Mouse (Mus musculus) kidney, postnatal 25 days (tissue): Measurements from ENCODE around the gene 5730596B20Rik.

Experiments
- DNase-seq, 2 experiments: peaks; one replicate each; pipeline ENCODE4 v3.0.0; 2021; ENCODE audit warnings: mixed read lengths in 2 of 2

5730596B20Rik gene

GRCm38 (mm10) chr6:52177061-52177735 lies at the start of gene 5730596B20Rik:
TSS of gene 5730596B20Rik (plus strand) at chr6:52177498.
- DNase-seq: peak; percentile 84 to 92

GRCm38 (mm10) chr6:52137841-52138535 lies 39.3 kb upstream of the 5730596B20Rik start:
- DNase-seq: no peak

- no peak for DNase-seq
Observed at GRCm38 (mm10) chr6:52138576-52138975, 38.7 kb upstream of the 5730596B20Rik start.

DNA sequence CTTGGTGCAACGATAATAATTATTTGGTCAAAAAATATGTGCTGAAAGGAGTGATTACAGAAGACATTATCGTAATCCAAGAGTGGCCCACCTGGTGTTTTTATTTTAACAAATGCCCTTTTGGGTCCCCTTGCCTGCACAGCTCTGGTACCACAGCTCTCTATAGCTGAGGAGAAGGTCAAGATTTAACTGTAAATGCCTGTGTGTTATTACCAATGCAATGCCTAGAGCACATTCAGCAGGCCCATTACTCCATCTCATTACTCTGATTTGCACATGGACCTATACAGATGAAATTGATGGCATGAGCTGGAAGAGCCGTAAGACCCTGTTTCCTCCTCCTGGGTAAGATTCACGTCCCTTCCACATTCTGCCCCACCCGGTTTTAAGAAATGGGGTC lies 38.2 kb upstream of the 5730596B20Rik start:
- DNase-seq: no peak

DNA sequence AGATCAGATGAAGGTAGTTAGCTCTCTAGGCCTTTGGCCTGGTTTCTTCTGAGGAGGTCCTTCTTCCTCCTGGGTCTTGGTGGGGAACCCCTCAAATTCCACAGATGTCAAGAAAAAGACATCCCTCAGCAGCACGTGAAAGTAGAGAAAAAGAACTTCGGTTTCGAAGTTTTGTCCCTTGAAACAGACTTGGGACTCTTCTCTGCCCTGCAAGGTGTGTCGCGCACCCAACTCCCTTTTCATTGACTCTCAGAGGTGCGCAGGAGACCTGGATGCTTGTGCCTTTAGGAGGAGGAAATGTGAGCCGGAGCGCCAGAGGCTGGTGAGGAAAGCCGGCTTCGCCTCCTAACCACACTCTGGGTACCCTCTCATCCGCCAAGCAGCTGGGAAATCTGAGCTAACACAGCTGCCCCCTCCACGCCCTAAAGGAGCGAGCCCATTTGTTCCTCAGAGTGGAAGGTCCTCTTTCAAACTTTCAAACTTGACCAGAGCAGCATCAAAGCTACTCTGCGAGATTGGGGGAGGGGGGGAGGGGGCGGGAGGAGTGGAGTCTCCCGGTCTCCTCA lies 26.8 kb upstream of the 5730596B20Rik start:
- no peak for DNase-seq

DNA sequence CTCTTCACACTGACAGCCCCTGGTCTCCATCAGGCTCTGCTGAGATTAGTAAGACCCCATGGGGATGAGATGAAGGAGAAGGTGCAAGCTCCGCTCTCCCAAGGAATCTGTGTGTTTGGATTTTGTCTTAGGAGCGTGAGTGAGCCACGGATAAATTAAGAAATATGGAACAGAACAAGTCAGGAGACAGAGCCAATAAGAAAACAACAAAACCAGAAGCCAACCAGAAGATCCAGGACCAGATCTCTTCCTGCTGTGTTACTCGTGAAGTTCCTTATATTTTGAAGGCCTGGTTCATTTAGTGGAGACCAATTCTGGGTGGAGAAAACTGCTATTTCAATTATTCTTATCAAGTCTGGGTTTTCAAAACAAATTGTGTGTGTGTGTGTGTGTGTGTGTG lies 25.7 kb upstream of the 5730596B20Rik start:
- no peak for DNase-seq

DNA sequence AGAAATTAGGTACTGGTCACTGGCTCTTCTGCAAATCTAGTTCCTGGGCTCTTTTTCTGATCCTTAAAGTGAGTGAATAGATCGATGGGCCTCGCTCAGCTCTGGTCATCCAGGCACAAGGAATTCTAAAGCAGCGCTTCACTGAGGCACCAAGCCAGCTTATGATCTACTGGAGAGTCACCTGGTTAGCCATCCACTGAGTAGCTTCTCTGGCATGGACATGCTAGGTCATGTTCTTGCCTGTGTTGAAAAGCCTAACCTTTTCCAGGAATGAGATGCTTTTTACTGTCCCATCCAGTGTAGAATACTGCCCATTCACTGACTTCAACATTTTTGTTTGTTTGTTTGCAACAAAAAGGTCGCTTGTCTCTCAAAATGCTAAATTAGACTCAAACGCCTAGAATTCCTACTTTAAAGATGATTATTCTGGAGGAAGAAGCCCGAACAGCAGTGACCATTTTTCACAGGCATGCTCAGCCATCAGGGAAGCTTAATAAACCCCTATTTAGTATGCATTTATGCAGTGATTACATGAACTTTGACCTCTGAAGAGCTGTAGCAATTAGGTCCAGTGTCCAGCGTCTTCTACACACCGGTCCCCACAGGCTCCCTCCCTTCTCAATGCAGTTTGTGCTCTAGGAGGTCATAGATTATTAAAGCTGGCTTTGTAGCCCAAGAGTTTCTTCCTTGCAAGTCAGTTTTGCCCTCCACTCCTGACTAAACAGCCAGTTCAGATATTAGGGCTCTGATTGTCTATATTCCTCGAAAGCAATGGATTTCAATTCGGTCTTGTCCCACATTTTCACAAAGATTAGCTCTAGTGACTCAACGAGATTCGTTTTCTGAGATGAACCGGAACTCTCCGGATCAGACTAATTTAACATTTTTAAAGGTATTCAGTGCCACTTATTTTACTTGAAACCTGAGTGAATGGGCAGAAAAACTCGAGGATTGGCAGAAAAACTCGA lies 24.8 kb upstream of the 5730596B20Rik start:
- DNase-seq: no peak

DNA sequence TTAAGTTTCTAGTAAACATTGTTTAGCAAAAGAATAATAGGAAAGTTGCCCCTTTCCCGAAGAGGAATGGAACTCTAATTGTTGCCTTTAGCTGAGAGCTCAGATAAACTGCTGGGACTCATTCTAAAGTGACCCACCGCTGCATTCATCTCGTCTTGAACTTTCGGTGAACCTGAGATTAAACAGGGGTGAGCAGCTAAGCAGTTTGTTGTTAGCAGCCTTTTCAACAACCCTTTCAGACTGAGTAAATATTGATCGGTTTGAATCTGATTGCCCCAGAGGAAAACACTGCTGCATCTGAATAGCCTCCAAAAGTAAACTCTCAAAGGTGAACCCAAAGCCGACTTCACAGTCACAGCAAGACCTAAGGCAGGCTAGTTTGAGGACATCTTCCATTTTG lies 24.0 kb upstream of the 5730596B20Rik start:
- DNase-seq: no peak

DNA sequence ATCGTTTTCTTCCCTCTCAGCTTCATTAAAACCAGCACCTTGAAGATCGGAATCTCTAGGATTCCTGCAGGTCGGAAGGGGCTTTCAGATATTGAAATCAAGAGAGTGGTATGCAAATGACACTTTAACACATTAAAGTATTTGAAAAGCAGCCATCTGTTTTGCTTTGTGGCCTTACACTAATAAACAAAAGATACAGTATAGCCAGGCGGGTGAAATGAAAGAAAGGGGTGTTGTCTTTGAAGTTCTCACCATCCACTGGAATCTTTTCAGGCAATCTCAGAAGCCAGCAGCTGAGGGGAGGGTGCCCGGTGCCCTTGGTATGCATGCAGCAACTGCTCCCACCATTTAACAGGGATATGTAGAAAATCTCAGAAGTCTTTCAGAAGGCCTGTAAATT lies 23.3 kb upstream of the 5730596B20Rik start:
- no peak for DNase-seq

DNA sequence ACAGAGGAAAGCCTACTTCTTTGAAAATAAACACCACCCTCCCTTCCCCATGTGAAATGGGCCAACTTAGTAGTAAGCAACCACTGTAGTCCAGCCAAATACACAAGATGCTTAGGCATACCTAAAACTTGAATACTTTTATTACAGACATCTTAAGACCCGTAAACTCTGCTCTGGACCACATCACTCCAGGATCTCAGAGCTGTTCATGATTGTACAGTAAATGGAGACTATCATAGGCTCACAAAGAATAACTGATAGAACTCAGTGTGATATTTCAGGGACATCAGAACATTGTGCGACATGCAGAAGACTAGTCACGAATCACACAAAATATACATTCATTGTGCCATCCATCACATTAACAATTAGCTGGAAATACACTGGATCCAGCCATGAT lies 21.8 kb upstream of the 5730596B20Rik start:
- DNase-seq: no peak

DNA sequence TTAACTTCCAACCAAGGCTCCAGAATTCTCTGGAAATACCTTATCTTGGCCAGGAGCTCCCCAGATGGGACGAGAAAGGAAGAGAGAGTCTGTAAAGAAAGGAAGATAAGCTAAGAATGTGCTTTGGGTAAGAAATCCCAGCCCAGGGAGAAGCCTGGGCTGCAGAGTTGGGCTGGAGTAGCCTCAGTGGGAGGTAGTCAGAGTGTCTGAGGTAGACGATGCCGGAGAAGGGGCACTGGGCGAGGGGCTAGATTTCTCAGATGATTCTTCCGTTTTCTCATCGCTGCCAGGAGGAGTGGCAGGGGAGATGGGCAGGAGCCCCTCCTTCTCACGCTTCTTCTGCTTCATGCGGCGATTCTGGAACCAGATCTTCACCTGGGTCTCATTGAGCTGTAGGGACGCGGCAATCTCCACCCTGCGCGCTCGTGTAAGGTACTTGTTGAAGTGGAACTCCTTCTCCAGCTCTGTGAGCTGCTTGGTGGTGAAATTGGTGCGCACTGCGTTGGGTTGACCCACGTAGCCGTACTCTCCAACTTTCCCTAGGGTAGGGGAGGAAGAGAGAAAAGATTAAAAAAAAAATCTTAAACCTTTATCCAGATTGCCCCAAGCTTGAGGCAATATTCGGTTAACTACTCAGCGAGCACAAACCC lies 20.6 kb upstream of the 5730596B20Rik start:
- no peak for DNase-seq

DNA sequence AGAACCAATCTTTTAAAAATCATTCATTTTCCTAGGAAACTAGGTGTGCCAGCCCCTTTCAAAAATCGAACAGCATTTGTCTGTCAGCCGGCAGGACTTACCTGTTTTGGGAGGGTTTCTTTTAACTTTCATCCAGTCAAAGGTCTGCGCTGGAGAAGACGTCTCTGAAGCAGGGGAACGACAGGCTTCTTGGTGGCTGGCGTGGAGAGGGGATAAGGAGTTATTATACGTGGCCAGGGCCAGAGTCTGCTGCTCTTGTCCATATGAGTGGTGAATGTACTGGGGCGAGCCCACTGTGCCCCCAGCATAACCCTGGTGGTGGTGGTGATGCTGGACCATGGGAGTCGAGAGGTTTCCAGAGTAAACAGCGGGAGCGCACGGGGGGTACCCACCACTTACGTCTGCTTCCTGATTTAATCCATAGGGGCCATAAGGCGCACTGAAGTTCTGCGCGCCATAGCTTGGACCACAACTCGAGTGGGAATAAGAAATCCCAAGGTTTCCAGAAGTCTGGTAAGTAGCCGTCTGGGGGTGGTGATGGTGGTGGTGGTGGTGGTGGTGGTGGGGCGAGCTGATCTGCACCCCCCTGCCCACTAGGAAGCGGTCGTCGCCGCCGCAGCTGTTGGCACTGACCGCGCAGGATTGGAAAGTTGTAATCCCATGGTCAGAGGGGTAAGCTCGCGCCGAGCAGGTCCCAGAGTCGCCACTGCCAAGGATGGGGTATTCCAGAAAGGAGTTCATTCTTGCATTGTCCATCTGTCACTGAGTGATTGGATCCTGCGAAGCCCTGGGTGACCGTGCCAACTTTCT lies 19.6 kb upstream of the 5730596B20Rik start:
- DNase-seq: no peak

DNA sequence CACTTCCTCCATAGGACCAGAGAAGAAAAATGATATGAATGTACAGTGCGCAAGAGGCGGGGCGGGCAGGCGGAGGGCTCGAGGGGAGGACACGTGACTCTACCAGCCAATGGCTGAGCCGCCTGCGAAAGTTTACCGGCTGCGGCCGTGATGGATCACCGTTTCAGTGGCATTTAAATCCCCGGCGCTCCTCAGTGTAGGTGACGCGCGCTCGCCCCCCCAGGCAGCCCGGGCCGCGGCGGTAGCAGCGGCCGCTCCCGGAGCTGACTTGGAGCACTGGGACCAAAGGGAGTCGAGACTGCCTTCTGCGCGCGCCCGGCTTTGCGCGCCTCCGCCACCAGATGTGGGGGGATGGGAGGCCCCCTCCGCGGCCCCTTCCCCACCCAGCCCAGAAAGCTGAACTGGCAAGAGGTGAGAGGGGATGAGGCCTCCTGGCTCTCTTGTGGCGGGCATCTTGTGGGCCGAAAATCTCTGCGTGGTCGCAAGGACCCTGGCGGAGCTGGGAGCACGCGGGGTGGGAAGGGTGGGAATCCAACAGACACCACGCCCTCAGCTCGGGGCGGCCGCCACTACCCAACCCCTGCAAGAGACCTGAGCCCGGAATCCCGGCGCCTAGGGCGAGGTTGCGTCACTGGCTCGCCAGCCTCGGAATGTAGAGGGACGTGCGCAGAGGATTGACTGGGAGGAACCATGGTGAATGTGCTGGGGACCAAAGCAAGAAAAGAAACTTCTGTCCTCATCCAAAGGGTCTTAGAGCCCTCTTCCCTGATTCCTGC lies 18.8 kb upstream of the 5730596B20Rik start, which contains the start of gene Hoxa1:
Hoxa1 (minus strand) TSS at position 42 of the 776 bp plus-strand sequence.
- DNase-seq: peak; percentile 91 to 96

- peak; percentile 64 to 77 for DNase-seq
Observed at GRCm38 (mm10) chr6:52159164-52159761, 18.0 kb upstream of the 5730596B20Rik start.

DNA sequence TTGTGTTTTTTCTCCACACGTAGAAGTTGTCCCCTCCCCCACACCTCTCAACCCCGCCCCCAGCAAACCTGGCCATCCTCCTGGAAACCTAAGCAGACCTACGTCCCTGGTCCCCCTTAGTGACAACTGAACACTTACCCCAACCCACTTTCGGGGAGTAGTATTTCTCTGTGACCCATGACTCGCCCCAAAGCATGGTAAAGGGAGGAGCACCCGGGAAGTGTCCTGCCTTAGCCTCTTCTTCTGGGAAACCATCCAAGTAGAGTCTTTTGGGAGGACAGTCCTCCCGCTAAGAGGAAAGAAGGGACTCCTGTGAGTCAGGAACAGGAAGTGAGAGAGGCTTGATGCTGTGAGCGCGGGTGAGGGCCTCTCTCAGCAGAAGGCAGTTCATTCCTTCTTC lies 17.3 kb upstream of the 5730596B20Rik start:
- peak; percentile 33 to 67 for DNase-seq

DNA sequence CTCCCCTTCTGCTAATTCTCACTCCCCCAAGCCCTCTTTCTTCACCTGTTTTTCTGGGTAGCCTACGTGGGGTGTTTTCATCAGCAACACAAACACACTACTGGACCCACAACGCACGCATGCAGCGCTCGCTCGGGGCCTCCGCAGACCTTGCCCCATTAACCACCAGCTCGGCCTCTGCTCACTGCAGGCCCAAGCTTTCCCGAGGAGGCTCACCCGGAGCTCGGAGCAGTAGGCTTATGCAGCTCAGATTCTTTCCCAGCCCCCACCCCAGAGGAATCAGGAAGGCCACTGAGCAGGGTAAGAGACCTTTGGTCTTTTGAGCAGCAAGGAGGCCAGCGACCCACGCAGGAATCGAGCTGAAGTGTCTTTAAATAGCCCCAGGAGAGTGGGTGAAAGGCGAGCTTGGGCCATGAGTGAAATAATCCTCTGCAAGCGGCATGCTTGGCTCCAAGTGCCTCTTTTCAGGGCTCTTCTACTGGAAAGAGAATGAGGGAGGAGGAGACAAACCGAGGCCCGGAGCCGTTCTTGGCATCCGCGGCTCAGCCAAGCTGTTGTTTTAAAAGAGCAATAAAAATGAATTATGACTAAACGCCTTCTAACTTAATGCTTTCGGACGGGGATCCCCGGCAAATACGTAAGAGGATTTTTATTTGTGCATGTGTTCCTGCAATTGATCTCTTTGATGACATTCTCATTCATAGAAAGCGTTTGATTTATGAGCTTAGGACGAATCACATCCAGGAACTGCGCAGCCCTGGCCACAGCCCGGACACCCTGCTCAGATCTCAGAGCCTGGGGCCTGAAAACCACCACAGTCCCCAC lies 16.6 kb upstream of the 5730596B20Rik start:
- DNase-seq: peak; percentile 75 to 90

DNA sequence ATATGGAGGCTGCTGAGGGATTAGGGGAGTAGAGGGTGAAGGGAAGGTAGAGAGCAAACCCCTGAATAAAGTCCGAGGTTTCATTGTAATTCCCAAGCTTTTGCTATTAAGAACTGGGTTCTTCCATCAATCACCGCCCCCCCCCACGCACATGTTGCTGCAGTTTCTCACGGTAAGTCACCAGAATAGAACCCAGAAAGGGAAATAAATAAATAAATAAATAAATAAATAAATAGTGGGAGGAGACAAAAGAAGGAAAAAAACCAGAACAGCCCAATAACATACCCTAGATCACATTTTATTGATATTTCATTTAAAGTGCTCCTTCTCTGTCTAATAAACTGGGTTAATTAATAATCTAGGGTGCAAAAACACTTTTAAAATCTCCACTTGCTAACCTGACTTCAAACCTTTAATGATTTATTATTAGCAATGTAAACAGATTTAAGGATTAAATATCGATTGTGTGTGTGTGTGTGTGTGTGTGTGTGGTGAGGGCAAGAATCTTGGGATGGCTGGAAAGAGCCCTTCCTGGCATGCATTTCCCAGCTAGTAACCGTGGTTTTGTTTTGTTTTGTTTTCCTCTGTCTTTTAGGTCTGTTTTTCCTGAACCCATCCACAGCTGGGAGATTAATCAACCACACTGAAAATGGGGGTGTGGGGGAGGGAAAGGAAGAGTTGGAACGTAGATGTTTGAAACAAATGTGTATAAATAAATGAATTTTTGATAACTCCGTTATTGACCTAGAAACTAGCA lies 15.8 kb upstream of the 5730596B20Rik start:
- DNase-seq: peak in 1 of 2 experiments; percentile 23

GRCm38 (mm10) chr6:52162093-52162380 lies 15.3 kb upstream of the 5730596B20Rik start:
- DNase-seq: peak in 1 of 2 experiments; percentile 33
